Mouse (Mus musculus) forebrain, embryonic 16.5 days (tissue): ENCODE data around the gene Apex1. TPM values are rescaled to one million over a fixed set of nuclear protein-coding genes. Genes with fewer than 3 reads are reported as not detected.
"Not testable (repeated sequence)": the region's sequence is repeated elsewhere in the genome, so short reads cannot be mapped to it uniquely, and the experiment has no call there.

Experiments
- ATAC-seq: fragments of 200-750 bp; cut with Nextera tagmentation; 2 replicates; pipeline ENCODE4 v1.8.0; 2017; ENCODE audit warnings: mild to moderate bottlenecking, moderate library complexity
- H3K27ac ChIP-seq: fragments of 300-500 bp; sonication (generic); 2 replicates; pipeline ENCODE4 v1.5.1; 2014; ENCODE audit warnings: low read length, control low read depth
- H3K27me3 ChIP-seq: fragments of 300-500 bp; sonication (generic); replicated peaks from 2 replicates; pipeline ENCODE4 v1.6.1; 2014; ENCODE audit warnings: low read length; ENCODE audit not compliant: control insufficient read depth, insufficient read depth
- H3K36me3 ChIP-seq: fragments of 300-500 bp; sonication (generic); 2 replicates; pipeline ENCODE4 v1.6.1; 2014; ENCODE audit not compliant: control insufficient read depth, insufficient read depth
- H3K4me1 ChIP-seq: fragments of 300-500 bp; sonication (generic); replicated peaks from 2 replicates; pipeline ENCODE4 v1.6.1; 2014; ENCODE audit warnings: low read length; ENCODE audit not compliant: control insufficient read depth, insufficient read depth
- H3K4me2 ChIP-seq: fragments of 300-500 bp; sonication (generic); 2 replicates; pipeline ENCODE4 v1.6.1; 2014; ENCODE audit warnings: mild to moderate bottlenecking, low read length, control low read depth
- H3K4me3 ChIP-seq: fragments of 300-500 bp; sonication (generic); replicated peaks from 2 replicates; pipeline ENCODE4 v1.5.1; 2014; ENCODE audit warnings: mild to moderate bottlenecking, low read length, control low read depth
- H3K9ac ChIP-seq: fragments of 300-500 bp; sonication (generic); replicated peaks from 2 replicates; pipeline ENCODE4 v1.6.1; 2014; ENCODE audit warnings: low read depth, low read length, control low read depth
- H3K9me3 ChIP-seq: fragments of 300-500 bp; sonication (generic); 2 replicates; pipeline ENCODE4 v1.6.1; 2016; ENCODE audit warnings: low read length; ENCODE audit not compliant: control insufficient read depth
- WGBS: fragments of 180-500 bp; shearing (Covaris S2); extraction: QIAGEN DNeasy Blood & Tissue Kit; methylation state at CpG from one replicate; pipeline ENCODE4 v1.1.7; 2014; 5-methylcytosine and 5-hydroxymethylcytosine counted together
- polyA plus RNA-seq: library from polyadenylated mRNA; unstranded; fragments of >200 nt; fragmentation: Nextera tagmentation; extraction: Ambion mirVana; gene quantifications from 2 replicates; pipeline ENCODE4 v1.2.1, GENCODE M21; 2015

Gene Apex1
- polyA plus RNA-seq, 1 experiment from 2014 or later, result 265 TPM

- ATAC-seq, result no peak
- Histone ChIP-seq H3K27me3 (no peaks in the 10 kb centered on the region), H3K4me3 (no peak overlapping the region), H3K9me3 (no peaks in the 10 kb centered on the region), H3K4me2 (no peak overlapping the region), H3K9ac (no peak overlapping the region), H3K4me1 (no peaks in the 10 kb centered on the region), H3K27ac (no peak overlapping the region), H3K36me3 (no peaks in the 10 kb centered on the region)
- 81% methylated on average over 3 of the region's 3 CpGs for WGBS
Observed at GRCm38 (mm10) chr14:50938119-50938908, 13.5 kb downstream of the Apex1 start.

GRCm38 (mm10) chr14:50938940-50939339 lies 14.2 kb downstream of the Apex1 start:
- no peak overlapping the region for H3K27ac ChIP-seq
- WGBS, result 43% methylated on average over 2 of the region's 2 CpGs
- H3K4me2 ChIP-seq, result no peak overlapping the region
- ATAC-seq, result no peak
- H3K9me3 ChIP-seq, result no peaks in the 10 kb centered on the region
- H3K9ac ChIP-seq, result no peak overlapping the region
- H3K4me3 ChIP-seq, result no peak overlapping the region
- H3K4me1 ChIP-seq, result peaks cover 2% of the 10 kb centered on the region; the same call in 1 of the 2 replicates
- H3K36me3 ChIP-seq, result no peaks in the 10 kb centered on the region
- no peaks in the 10 kb centered on the region for H3K27me3 ChIP-seq

GRCm38 (mm10) chr14:50943932-50944667 lies 19.3 kb downstream of the Apex1 start, which contains the start of gene Gm49342:
TSS of gene Gm49342 (plus strand) at chr14:50944517.
- peak within 1 kb of the TSS; percentile 53 for H3K4me3 ChIP-seq
- no peaks in the 10 kb centered on the region for H3K9me3 ChIP-seq
- H3K27ac ChIP-seq, result peak within 1 kb of the TSS; percentile 75
- WGBS, result 16% methylated on average over 31 of the region's 31 CpGs
- peak; percentile 95 for ATAC-seq
- H3K9ac ChIP-seq, result peak within 1 kb of the TSS; percentile 59
- no peaks in the 10 kb centered on the region for H3K27me3 ChIP-seq
- H3K4me2 ChIP-seq, result peak within 1 kb of the TSS; percentile 63
- no peaks in the 10 kb centered on the region for H3K36me3 ChIP-seq
- peaks cover 10% of the 10 kb centered on the region for H3K4me1 ChIP-seq

GRCm38 (mm10) chr14:50944668-50945033 lies 19.9 kb downstream of the Apex1 start:
- Histone ChIP-seq H3K27ac (peak overlapping the region; percentile 75), H3K4me2 (peak overlapping the region; percentile 63), H3K9ac (peak overlapping the region; percentile 59), H3K4me1 (peaks cover 10% of the 10 kb centered on the region), H3K4me3 (peak overlapping the region; percentile 53)
- not testable (repeated sequence) for H3K27me3 ChIP-seq, H3K9me3 ChIP-seq, H3K36me3 ChIP-seq
- WGBS, result 1% methylated on average over 14 of the region's 15 CpGs
- peak; percentile 97 for ATAC-seq

- Histone ChIP-seq H3K4me2 (peak overlapping the region; percentile 63), H3K4me3 (peak overlapping the region; percentile 53), H3K9ac (peak overlapping the region; percentile 59), H3K4me1 (peaks cover 10% of the 10 kb centered on the region), H3K27ac (peak overlapping the region; percentile 75)
- H3K36me3 ChIP-seq, H3K9me3 ChIP-seq, H3K27me3 ChIP-seq, ATAC-seq: not testable (repeated sequence)
- WGBS, result 3% methylated on average over 6 of the region's 6 CpGs
Observed at GRCm38 (mm10) chr14:50945081-50945480, 20.3 kb downstream of the Apex1 start.

GRCm38 (mm10) chr14:50945526-50945925 lies 20.8 kb downstream of the Apex1 start:
- Histone ChIP-seq H3K4me2 (peak overlapping the region; percentile 63), H3K4me3 (peak overlapping the region; percentile 53), H3K4me1 (peaks cover 10% of the 10 kb centered on the region)
- 22% methylated on average over 3 of the region's 3 CpGs for WGBS
- not testable (repeated sequence) for H3K27me3 ChIP-seq, H3K9ac ChIP-seq, H3K36me3 ChIP-seq, H3K9me3 ChIP-seq, H3K27ac ChIP-seq, ATAC-seq

GRCm38 (mm10) chr14:50955487-50955886 lies 30.7 kb downstream of the Apex1 start:
- no peak overlapping the region for H3K4me3 ChIP-seq
- H3K9me3 ChIP-seq, result no peaks in the 10 kb centered on the region
- H3K36me3 ChIP-seq, result no peaks in the 10 kb centered on the region
- H3K9ac ChIP-seq, result no peak overlapping the region
- WGBS, result 87% methylated on average over 10 of the region's 10 CpGs
- H3K27me3 ChIP-seq, result no peaks in the 10 kb centered on the region
- no peaks in the 10 kb centered on the region; the same call in 1 of the 2 replicates for H3K4me1 ChIP-seq
- no peak overlapping the region for H3K4me2 ChIP-seq
- H3K27ac ChIP-seq, result no peak overlapping the region
- ATAC-seq, result no peak

GRCm38 (mm10) chr14:50955942-50956508 lies 31.3 kb downstream of the Apex1 start, which contains the start of gene Pnp2:
TSS of gene Pnp2 (plus strand) at chr14:50955992.
- 4% methylated on average over 19 of the region's 19 CpGs for WGBS
- Histone ChIP-seq H3K4me2 (peak within 1 kb of the TSS; percentile 38), H3K4me3 (0 out of 2 replicates have a peak within 1 kb of the TSS, but pooled peaks have one; percentile 3)

GRCm38 (mm10) chr14:50956724-50957123 lies 32.0 kb downstream of the Apex1 start:
- H3K27ac ChIP-seq, H3K27me3 ChIP-seq, H3K9ac ChIP-seq, H3K4me3 ChIP-seq, ATAC-seq, H3K4me2 ChIP-seq, H3K9me3 ChIP-seq, H3K4me1 ChIP-seq, H3K36me3 ChIP-seq: not testable (repeated sequence)
- WGBS, result 75% methylated on average over 6 of the region's 6 CpGs

More at GRCm38 (mm10) chr14:50955942-50956508, 31.3 kb downstream of the Apex1 start, which contains the start of gene Pnp2:
- ATAC-seq, result peak; percentile 95
- not testable (repeated sequence) for H3K27me3 ChIP-seq, H3K27ac ChIP-seq, H3K9ac ChIP-seq, H3K36me3 ChIP-seq, H3K9me3 ChIP-seq, H3K4me1 ChIP-seq
